Mouse (Mus musculus) MEL (cell line): Measurements from ENCODE around the gene Edc3.

Experiments
- MAX ChIP-seq: IDR thresholded peaks from 2 replicates; pipeline ENCODE4 v1.6.1; 2011; ENCODE audit warnings: low read length, improper control_type of control experiment
- POLR2A ChIP-seq, 2 experiments: IDR thresholded peaks; 2 replicates each; pipeline ENCODE4 v1.6.1; 2011 to 2012; ENCODE audit warnings: low read length in 2 of 2, mild to moderate bottlenecking in 2 of 2, control low read depth in 1 of 2, improper control_type of control experiment in 1 of 2, low read depth in 1 of 2, moderate library complexity in 1 of 2; ENCODE audit not compliant: control insufficient read depth in 1 of 2, insufficient read depth in 1 of 2, poor library complexity in 1 of 2
- POLR2AphosphoS2 ChIP-seq: IDR thresholded peaks from 2 replicates; pipeline ENCODE4 v1.6.1; 2011; ENCODE audit warnings: low read length, improper control_type of control experiment

- TF ChIP-seq MAX (no peak), POLR2A (IDR thresholded peaks at IDR 0.05; ENCODE audit: control insufficient read depth in 1 of 2, insufficient read depth in 1 of 2, low read depth in 1 of 2, low read length in 2 of 2, poor library complexity in 1 of 2) (no peak), POLR2AphosphoS2 (no peak)
These were observed 66.7 kb downstream of the Edc3 start for GRCm38 (mm10) chr9:57775026-57775425.
